Mouse (Mus musculus) cortical plate, adult 2 months (tissue): ENCODE measurements around the gene Eif5.

Source experiments
- CTCF ChIP-seq: fragments of 200-500 bp; IDR thresholded peaks from 2 replicates; pipeline ENCODE4 v1.5.1; 2011; ENCODE audit warnings: mild to moderate bottlenecking, control low read depth, low read length; ENCODE audit not compliant: insufficient read depth; ENCODE audit errors: extremely low read depth
- POLR2A ChIP-seq: fragments of 200-500 bp; IDR thresholded peaks from 2 replicates; pipeline ENCODE4 v1.6.1; 2011; ENCODE audit warnings: mild to moderate bottlenecking, low read length, control low read depth; ENCODE audit not compliant: insufficient read depth; ENCODE audit errors: extremely low read depth

GRCm38 (mm10) chr12:111537796-111538291, at the start of gene Eif5:
- TF ChIP-seq POLR2A (peak; percentile 74), CTCF (no peak)
